Mouse (Mus musculus) heart, embryonic 14.5 days (tissue): ENCODE data around the gene Trio. TPM values are rescaled to one million over a fixed set of nuclear protein-coding genes. Genes with fewer than 3 reads are reported as not detected.
A peak's percentile ranks its signal among the peaks of the same experiment; 100 is the strongest.

Experiments
- ATAC-seq: fragments of 200-750 bp; cut with Nextera tagmentation; 2 replicates; pipeline ENCODE4 v1.8.0; 2017; ENCODE audit warnings: low read depth, moderate TSS enrichment; ENCODE audit not compliant: insufficient number of reproducible peaks, insufficient read depth, low FRiP score
- H3K27ac ChIP-seq, 2 experiments: fragments of 200-500 bp in 1 of 2; fragments of 300-500 bp in 1 of 2; sonication (generic) in 1 of 2; replicated peaks in 1 of 2; 2 replicates each; pipeline ENCODE4 v1.5.1; 2012 to 2014; ENCODE audit warnings: low read depth in 2 of 2, low read length in 2 of 2, control low read depth in 1 of 2, mild to moderate bottlenecking in 1 of 2, mixed read lengths in 1 of 2; ENCODE audit not compliant: control insufficient read depth in 1 of 2, insufficient read depth in 1 of 2
- H3K27me3 ChIP-seq: fragments of 300-500 bp; sonication (generic); 2 replicates; pipeline ENCODE4 v1.6.1; 2014; ENCODE audit warnings: mild to moderate bottlenecking, low read length, control low read depth; ENCODE audit not compliant: control insufficient read depth, insufficient read depth
- H3K36me3 ChIP-seq: fragments of 300-500 bp; sonication (generic); 2 replicates; pipeline ENCODE4 v1.6.1; 2014; ENCODE audit warnings: mild to moderate bottlenecking, control low read depth, low read length, mixed read lengths; ENCODE audit not compliant: control insufficient read depth, insufficient read depth
- H3K4me1 ChIP-seq, 2 experiments: fragments of 200-500 bp in 1 of 2; fragments of 300-500 bp in 1 of 2; sonication (generic) in 1 of 2; 2 replicates each; pipeline ENCODE4 v1.6.1; 2012 to 2014; ENCODE audit warnings: low read length in 2 of 2, control low read depth in 1 of 2, mixed read lengths in 1 of 2; ENCODE audit not compliant: control insufficient read depth in 2 of 2, insufficient read depth in 2 of 2
- H3K4me2 ChIP-seq: fragments of 300-500 bp; sonication (generic); 2 replicates; pipeline ENCODE4 v1.6.1; 2014; ENCODE audit warnings: mild to moderate bottlenecking, low read length
- H3K4me3 ChIP-seq, 2 experiments: fragments of 200-500 bp in 1 of 2; fragments of 300-500 bp in 1 of 2; sonication (generic) in 1 of 2; 2 replicates each; pipeline ENCODE4 v1.5.1; 2012 to 2014; ENCODE audit warnings: low read length in 2 of 2, mild to moderate bottlenecking in 2 of 2, control low read depth in 1 of 2, low read depth in 1 of 2, moderate library complexity in 1 of 2; ENCODE audit not compliant: control insufficient read depth in 1 of 2, insufficient read depth in 1 of 2
- H3K9ac ChIP-seq: fragments of 300-500 bp; sonication (generic); 2 replicates; pipeline ENCODE4 v1.6.1; 2014; ENCODE audit warnings: mild to moderate bottlenecking, low read length
- H3K9me3 ChIP-seq: fragments of 300-500 bp; sonication (generic); 2 replicates; pipeline ENCODE4 v1.6.1; 2016; ENCODE audit warnings: low read length, control low read depth; ENCODE audit not compliant: control insufficient read depth
- WGBS: fragments of 180-500 bp; shearing (Covaris S2); extraction: QIAGEN DNeasy Blood & Tissue Kit; methylation state at CpG from one replicate; pipeline ENCODE4 v1.1.7; 2014; 5-methylcytosine and 5-hydroxymethylcytosine counted together
- polyA plus RNA-seq: library from polyadenylated mRNA; unstranded; fragments of >200 nt; fragmentation: Nextera tagmentation; extraction: Ambion mirVana; gene quantifications from 2 replicates; pipeline ENCODE4 v1.2.1, GENCODE M21; 2014

Trio gene
- polyA plus RNA-seq, 1 experiment from 2014 or later, result 23.8 TPM

- H3K9ac ChIP-seq, result no peak overlapping the region
- whole genome bisulfite sequencing, result 76% methylated on average over 1 of the region's 1 CpGs
- H3K27ac ChIP-seq, result peak overlapping the region in 1 of 2 experiments; percentile 30; a peak in 2 of 4 replicates
Observed at GRCm38 (mm10) chr15:27859590-27859989, 166.1 kb downstream of the Trio start.

GRCm38 (mm10) chr15:27859115-27859514, 166.5 kb downstream of the Trio start:
- H3K9me3 ChIP-seq, result no peaks in the 10 kb centered on the region
- peak overlapping the region; percentile 30 to 47; a peak in 2 of 4 replicates for H3K27ac ChIP-seq
- H3K4me1 ChIP-seq, result peaks cover 25 to 44% of the 10 kb centered on the region in 2 experiments
- H3K4me3 ChIP-seq, result no peak overlapping the region
- peaks cover 29% of the 10 kb centered on the region for H3K36me3 ChIP-seq
- H3K27me3 ChIP-seq, result no peaks in the 10 kb centered on the region
- ATAC-seq, result no peak
- no peak overlapping the region for H3K4me2 ChIP-seq
- no peak overlapping the region for H3K9ac ChIP-seq
- 12% methylated on average over 6 of the region's 6 CpGs for WGBS

More at GRCm38 (mm10) chr15:27859590-27859989, 166.1 kb downstream of the Trio start:
- Histone ChIP-seq H3K4me1 (peaks cover 25 to 44% of the 10 kb centered on the region in 2 experiments), H3K9me3 (no peaks in the 10 kb centered on the region), H3K4me2 (no peak overlapping the region), H3K4me3 (no peak overlapping the region), H3K27me3 (no peaks in the 10 kb centered on the region), H3K36me3 (peaks cover 29% of the 10 kb centered on the region)
- no peak for ATAC-seq

GRCm38 (mm10) chr15:27858179-27858819, 167.3 kb downstream of the Trio start:
- Histone ChIP-seq H3K9me3 (no peaks in the 10 kb centered on the region), H3K4me2 (no peak overlapping the region), H3K27ac (no peak overlapping the region), H3K27me3 (no peaks in the 10 kb centered on the region), H3K4me1 (peaks cover 25 to 44% of the 10 kb centered on the region in 2 experiments), H3K4me3 (no peak overlapping the region), H3K36me3 (peaks cover 34% of the 10 kb centered on the region), H3K9ac (no peak overlapping the region)
- no peak for ATAC-seq
- WGBS, result 67% methylated on average over 7 of the region's 7 CpGs

GRCm38 (mm10) chr15:27857242-27857641, 168.4 kb downstream of the Trio start:
- 56% methylated on average over 7 of the region's 7 CpGs for WGBS
- H3K4me3 ChIP-seq, result no peak overlapping the region
- peaks cover 25 to 44% of the 10 kb centered on the region in 2 experiments for H3K4me1 ChIP-seq
- H3K9me3 ChIP-seq, result no peaks in the 10 kb centered on the region
- H3K36me3 ChIP-seq, result peaks cover 43% of the 10 kb centered on the region
- H3K9ac ChIP-seq, result 0 out of 2 replicates have a peak overlapping the region, but pooled peaks have one; percentile 11
- H3K27me3 ChIP-seq, result no peaks in the 10 kb centered on the region
- peak overlapping the region in 1 of 2 experiments; percentile 57; a peak in 3 of 4 replicates for H3K27ac ChIP-seq
- no peak for ATAC-seq
- peak overlapping the region; percentile 65; the same call in 1 of the 2 replicates for H3K4me2 ChIP-seq

GRCm38 (mm10) chr15:27856050-27856787, 169.4 kb downstream of the Trio start:
- WGBS, result 10% methylated on average over 29 of the region's 29 CpGs
- Histone ChIP-seq H3K27me3 (no peaks in the 10 kb centered on the region), H3K4me1 (peaks cover 25 to 44% of the 10 kb centered on the region in 2 experiments), H3K4me3 (peak overlapping the region; percentile 26 to 29), H3K27ac (peak overlapping the region; percentile 68 to 78), H3K9ac (peak overlapping the region; percentile 42), H3K4me2 (peak overlapping the region; percentile 65), H3K9me3 (no peaks in the 10 kb centered on the region), H3K36me3 (peaks cover 48% of the 10 kb centered on the region)
- peak; percentile 32 for ATAC-seq

- peaks cover 6 to 9% of the 10 kb centered on the region in 2 experiments for H3K4me1 ChIP-seq
- 78% methylated on average over 6 of the region's 6 CpGs for WGBS
- H3K36me3 ChIP-seq, result peaks cover 88% of the 10 kb centered on the region
- no peaks in the 10 kb centered on the region for H3K27me3 ChIP-seq
- no peaks in the 10 kb centered on the region for H3K9me3 ChIP-seq
- H3K4me3 ChIP-seq, result no peak overlapping the region
- no peak for ATAC-seq
- H3K9ac ChIP-seq, result no peak overlapping the region
- H3K27ac ChIP-seq, result no peak overlapping the region
- no peak overlapping the region for H3K4me2 ChIP-seq
Observed at GRCm38 (mm10) chr15:27851312-27851711, 174.3 kb downstream of the Trio start.

- Histone ChIP-seq H3K36me3 (peaks cover 92% of the 10 kb centered on the region), H3K27ac (no peak overlapping the region), H3K9ac (no peak overlapping the region), H3K4me3 (no peak overlapping the region), H3K4me2 (no peak overlapping the region), H3K27me3 (no peaks in the 10 kb centered on the region), H3K4me1 (peaks cover 2 to 5% of the 10 kb centered on the region in 2 experiments), H3K9me3 (no peaks in the 10 kb centered on the region)
- WGBS, result 84% methylated on average over 14 of the region's 14 CpGs
- no peak for ATAC-seq
Observed at GRCm38 (mm10) chr15:27850904-27851303, 174.7 kb downstream of the Trio start.
